Mouse (Mus musculus) spleen, adult 2 months (tissue): Measurements from ENCODE around the gene Chrng.

ENCODE experiments used
- CTCF ChIP-seq: fragments of 200-500 bp; IDR thresholded peaks from 2 replicates; pipeline ENCODE4 v1.5.1; 2011; ENCODE audit warnings: mild to moderate bottlenecking, inconsistent platforms; ENCODE audit not compliant: insufficient read depth, insufficient read length, insufficient replicate concordance; ENCODE audit errors: extremely low read depth
- POLR2A ChIP-seq: fragments of 200-500 bp; IDR thresholded peaks from 2 replicates; pipeline ENCODE4 v1.6.1; 2011; ENCODE audit warnings: low read depth, low read length, inconsistent platforms

- TF ChIP-seq POLR2A (no peak), CTCF (no peak)
These were observed 45.1 kb upstream of the Chrng start for GRCm38 (mm10) chr1:87159396-87159795.
